Mouse (Mus musculus) embryonic facial prominence, embryonic 15.5 days (tissue): ENCODE results near the gene Gusb. TPM values are rescaled to one million over a fixed set of nuclear protein-coding genes. Genes with fewer than 3 reads are reported as not detected.

Experiments used
- ATAC-seq: fragments of 200-750 bp; cut with Nextera tagmentation; 2 replicates; pipeline ENCODE4 v1.8.0; 2017; ENCODE audit warnings: low read depth, moderate TSS enrichment; ENCODE audit not compliant: insufficient number of reproducible peaks, low FRiP score, low TSS enrichment
- H3K27ac ChIP-seq: fragments of 300-500 bp; sonication (generic); replicated peaks from 2 replicates; pipeline ENCODE4 v1.5.1; 2015; ENCODE audit warnings: mild to moderate bottlenecking, inconsistent platforms
- H3K27me3 ChIP-seq: fragments of 300-500 bp; sonication (generic); 2 replicates; pipeline ENCODE4 v1.6.1; 2015; ENCODE audit warnings: inconsistent platforms
- H3K36me3 ChIP-seq: fragments of 300-500 bp; sonication (generic); 2 replicates; pipeline ENCODE4 v1.6.1; 2015; ENCODE audit warnings: mild to moderate bottlenecking, inconsistent platforms
- H3K4me1 ChIP-seq: fragments of 300-500 bp; sonication (generic); 2 replicates; pipeline ENCODE4 v1.6.1; 2015; ENCODE audit warnings: inconsistent platforms
- H3K4me2 ChIP-seq: fragments of 300-500 bp; sonication (generic); replicated peaks from 2 replicates; pipeline ENCODE4 v1.6.1; 2015; ENCODE audit warnings: mild to moderate bottlenecking, inconsistent platforms
- H3K4me3 ChIP-seq: fragments of 300-500 bp; sonication (generic); replicated peaks from 2 replicates; pipeline ENCODE4 v1.5.1; 2015; ENCODE audit warnings: mild to moderate bottlenecking, inconsistent platforms
- H3K9ac ChIP-seq: fragments of 300-500 bp; sonication (generic); 2 replicates; pipeline ENCODE4 v1.6.1; 2015; ENCODE audit warnings: inconsistent platforms
- H3K9me3 ChIP-seq: fragments of 300-500 bp; sonication (generic); replicated peaks from 2 replicates; pipeline ENCODE4 v1.6.1; 2016; ENCODE audit warnings: inconsistent platforms
- WGBS: fragments of 180-500 bp; shearing (Covaris S2); methylation state at CpG from one replicate; pipeline ENCODE4 v1.1.7; 2015; 5-methylcytosine and 5-hydroxymethylcytosine counted together
- polyA plus RNA-seq: library from polyadenylated mRNA; unstranded; fragments of >200 nt; fragmentation: Nextera tagmentation; extraction: Ambion mirVana; gene quantifications from 2 replicates; pipeline ENCODE4 v1.2.1, GENCODE M21; 2015

The Gusb gene
- 46.7 and 47.7 TPM in 2 replicates for polyA plus RNA-seq

- H3K36me3 ChIP-seq: no peaks in the 10 kb centered on the region
- peak; percentile 86 for ATAC-seq
- H3K4me2 ChIP-seq: peak within 1 kb of the TSS; percentile 78
- WGBS: under 1% methylated on average over 39 of the region's 39 CpGs
- peak within 1 kb of the TSS; percentile 55 for H3K9ac ChIP-seq
- peak within 1 kb of the TSS; percentile 68 for H3K4me3 ChIP-seq
- H3K27ac ChIP-seq: peak within 1 kb of the TSS; percentile 68
- no peaks in the 10 kb centered on the region for H3K9me3 ChIP-seq
- no peaks in the 10 kb centered on the region for H3K27me3 ChIP-seq
- H3K4me1 ChIP-seq: peaks cover 6% of the 10 kb centered on the region
These were observed at the start of gene Gusb for GRCm38 (mm10) chr5:130002301-130003146. Gene Gusb, minus strand, starts transcription at chr5:130003049.

DNA sequence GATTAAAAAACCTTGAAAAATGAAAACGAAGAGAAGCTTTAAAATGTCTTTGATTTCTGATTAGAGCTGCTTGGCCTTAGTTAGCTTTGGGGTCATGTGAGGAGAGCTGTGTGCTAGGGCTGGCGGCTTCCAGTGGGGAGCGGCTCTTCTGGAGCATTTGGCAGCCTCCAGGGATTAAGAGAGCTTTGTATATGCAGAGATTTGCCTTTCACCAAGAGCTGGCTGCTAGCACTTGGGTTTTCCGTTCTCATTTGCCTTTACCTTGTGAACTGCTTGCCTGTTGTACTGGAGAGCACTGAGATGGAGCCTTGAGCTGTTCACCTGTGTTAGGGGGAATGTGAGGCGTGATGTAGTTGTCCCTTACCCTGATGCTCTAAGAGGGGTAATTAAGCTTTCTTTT is 49.7 kb upstream of the Gusb start:
- no peak overlapping the region for H3K27ac ChIP-seq
- no peak overlapping the region for H3K4me3 ChIP-seq
- H3K9ac ChIP-seq: no peak overlapping the region
- H3K36me3 ChIP-seq: peaks cover 21% of the 10 kb centered on the region
- ATAC-seq: no peak
- H3K4me1 ChIP-seq: peaks cover 12% of the 10 kb centered on the region
- no peak overlapping the region for H3K4me2 ChIP-seq
- WGBS: 60% methylated on average over 5 of the region's 5 CpGs
- H3K9me3 ChIP-seq: no peaks in the 10 kb centered on the region
- no peaks in the 10 kb centered on the region for H3K27me3 ChIP-seq

- no peak for ATAC-seq
- no peak overlapping the region for H3K4me3 ChIP-seq
- H3K27ac ChIP-seq: no peak overlapping the region
- no peak overlapping the region for H3K4me2 ChIP-seq
- H3K4me1 ChIP-seq: peaks cover 12% of the 10 kb centered on the region
- H3K27me3 ChIP-seq: no peaks in the 10 kb centered on the region
- no peaks in the 10 kb centered on the region for H3K9me3 ChIP-seq
- WGBS: 81% methylated on average over 15 of the region's 15 CpGs
- no peak overlapping the region for H3K9ac ChIP-seq
- H3K36me3 ChIP-seq: peaks cover 34% of the 10 kb centered on the region
These were observed 48.4 kb upstream of the Gusb start for GRCm38 (mm10) chr5:130051073-130051860.

DNA sequence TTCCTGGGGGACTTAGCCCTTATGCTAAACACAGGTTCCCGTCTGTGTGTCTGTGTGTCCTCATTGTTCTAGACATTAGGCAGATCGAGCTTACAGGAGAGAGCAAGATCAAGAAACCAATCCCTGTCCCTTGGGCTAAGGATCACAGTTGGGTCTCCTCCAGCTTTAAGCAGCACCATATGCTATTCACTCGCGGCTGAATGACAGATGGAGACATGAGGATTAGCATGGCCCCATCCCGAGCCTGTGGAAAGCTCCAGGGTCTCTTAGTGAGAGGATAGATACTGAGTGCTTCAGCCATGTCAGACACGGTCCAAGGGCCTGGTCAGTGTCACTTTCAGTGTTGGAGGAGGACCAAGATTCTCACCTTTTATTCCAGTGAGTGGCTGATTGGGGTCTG is 47.6 kb upstream of the Gusb start:
- ATAC-seq: no peak
- Histone ChIP-seq H3K4me1 (peaks cover 12% of the 10 kb centered on the region), H3K9me3 (no peaks in the 10 kb centered on the region), H3K27ac (no peak overlapping the region), H3K36me3 (peaks cover 35% of the 10 kb centered on the region), H3K9ac (no peak overlapping the region), H3K4me3 (no peak overlapping the region), H3K4me2 (no peak overlapping the region), H3K27me3 (no peaks in the 10 kb centered on the region)
- 48% methylated on average over 6 of the region's 6 CpGs for WGBS

GRCm38 (mm10) chr5:130048786-130049520 is 46.1 kb upstream of the Gusb start:
- no peak overlapping the region for H3K4me2 ChIP-seq
- peaks cover 12% of the 10 kb centered on the region for H3K4me1 ChIP-seq
- H3K27me3 ChIP-seq: no peaks in the 10 kb centered on the region
- H3K4me3 ChIP-seq: no peak overlapping the region
- no peaks in the 10 kb centered on the region for H3K9me3 ChIP-seq
- peak overlapping the region; percentile 58 for H3K27ac ChIP-seq
- H3K9ac ChIP-seq: no peak overlapping the region; the same call in 1 of the 2 replicates
- H3K36me3 ChIP-seq: peaks cover 39% of the 10 kb centered on the region
- no peak for ATAC-seq
- WGBS: 76% methylated on average over 15 of the region's 15 CpGs

DNA sequence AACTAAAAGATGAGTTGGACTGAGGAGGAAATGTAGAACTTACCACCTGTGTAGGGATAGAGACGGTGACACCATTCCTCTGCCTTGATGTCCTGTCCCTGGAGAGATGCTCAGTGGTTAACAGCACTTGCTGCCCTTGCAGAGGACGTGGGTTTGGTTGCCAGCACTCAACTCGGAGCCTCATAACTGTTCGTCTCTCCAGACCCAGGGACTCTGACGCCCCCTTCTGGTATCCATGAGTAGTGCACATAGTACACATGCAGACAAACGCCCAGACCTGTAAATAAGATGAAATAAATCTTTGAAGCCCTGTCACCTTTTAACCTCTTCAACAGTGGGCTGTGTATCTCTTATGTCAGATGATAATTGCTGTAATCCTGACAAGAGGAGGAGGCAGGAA is 44.2 kb upstream of the Gusb start:
- Histone ChIP-seq H3K27me3 (no peaks in the 10 kb centered on the region), H3K4me1 (peaks cover 12% of the 10 kb centered on the region), H3K4me3 (no peak overlapping the region), H3K9ac (no peak overlapping the region), H3K9me3 (no peaks in the 10 kb centered on the region), H3K36me3 (peaks cover 52% of the 10 kb centered on the region), H3K27ac (no peak overlapping the region), H3K4me2 (no peak overlapping the region)
- 77% methylated on average over 6 of the region's 6 CpGs for WGBS
- ATAC-seq: no peak

DNA sequence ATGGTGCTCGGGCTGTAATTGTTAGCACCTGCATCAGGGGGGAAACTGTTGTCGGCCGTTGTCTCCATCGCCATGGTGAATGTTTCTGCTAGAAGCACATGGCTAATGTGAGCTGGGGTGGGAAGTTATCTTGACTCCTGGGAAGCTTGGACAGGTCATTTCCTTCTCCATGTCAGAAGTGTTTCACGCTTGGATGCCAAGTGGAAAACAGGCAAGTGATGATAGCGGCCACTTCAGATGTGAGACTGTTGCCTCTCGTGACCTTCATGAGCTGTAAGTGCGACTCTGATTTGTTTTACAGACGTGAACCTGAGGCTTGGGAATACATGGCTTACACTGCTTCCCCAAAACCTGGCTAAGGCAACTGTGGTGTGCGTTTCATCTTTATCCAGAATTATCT is 43.7 kb upstream of the Gusb start:
- no peak overlapping the region for H3K27ac ChIP-seq
- H3K27me3 ChIP-seq: no peaks in the 10 kb centered on the region
- no peaks in the 10 kb centered on the region for H3K9me3 ChIP-seq
- no peak overlapping the region for H3K4me3 ChIP-seq
- WGBS: 80% methylated on average over 10 of the region's 10 CpGs
- no peak overlapping the region for H3K9ac ChIP-seq
- no peak for ATAC-seq
- H3K4me2 ChIP-seq: no peak overlapping the region
- peaks cover 12% of the 10 kb centered on the region for H3K4me1 ChIP-seq
- peaks cover 55% of the 10 kb centered on the region for H3K36me3 ChIP-seq

DNA sequence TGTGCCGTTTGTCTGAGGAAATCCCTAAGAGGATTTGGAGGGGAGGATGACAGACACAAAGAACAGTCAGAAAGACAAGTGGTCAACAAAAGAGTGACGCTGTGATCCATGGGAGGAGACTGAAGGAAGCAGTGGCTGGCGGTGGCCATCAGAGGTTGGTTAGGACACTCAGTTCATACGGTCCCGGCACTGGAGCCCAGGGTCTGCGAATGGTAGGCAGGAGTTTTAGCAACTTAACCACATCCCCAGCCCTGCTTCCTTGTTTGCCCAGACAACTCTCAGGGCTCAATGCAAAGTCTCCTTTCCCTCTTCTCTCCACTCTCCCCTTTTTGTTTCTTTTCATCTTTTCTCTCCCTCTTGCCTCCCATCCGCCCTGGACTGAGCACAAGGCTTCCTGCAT is 43.3 kb upstream of the Gusb start:
- Histone ChIP-seq H3K27me3 (no peaks in the 10 kb centered on the region), H3K4me2 (no peak overlapping the region), H3K4me3 (no peak overlapping the region), H3K4me1 (peaks cover 12% of the 10 kb centered on the region), H3K36me3 (peaks cover 53% of the 10 kb centered on the region), H3K27ac (no peak overlapping the region), H3K9ac (no peak overlapping the region), H3K9me3 (no peaks in the 10 kb centered on the region)
- WGBS: 76% methylated on average over 7 of the region's 7 CpGs
- no peak for ATAC-seq

- H3K4me1 ChIP-seq: peaks cover 6% of the 10 kb centered on the region
- H3K4me3 ChIP-seq: no peak overlapping the region
- WGBS: 68% methylated on average over 7 of the region's 7 CpGs
- H3K27me3 ChIP-seq: no peaks in the 10 kb centered on the region
- H3K4me2 ChIP-seq: no peak overlapping the region
- ATAC-seq: no peak
- no peaks in the 10 kb centered on the region for H3K9me3 ChIP-seq
- H3K9ac ChIP-seq: no peak overlapping the region
- peaks cover 60% of the 10 kb centered on the region for H3K36me3 ChIP-seq
- H3K27ac ChIP-seq: no peak overlapping the region
These were observed 41.4 kb upstream of the Gusb start for GRCm38 (mm10) chr5:130044201-130044695.

DNA sequence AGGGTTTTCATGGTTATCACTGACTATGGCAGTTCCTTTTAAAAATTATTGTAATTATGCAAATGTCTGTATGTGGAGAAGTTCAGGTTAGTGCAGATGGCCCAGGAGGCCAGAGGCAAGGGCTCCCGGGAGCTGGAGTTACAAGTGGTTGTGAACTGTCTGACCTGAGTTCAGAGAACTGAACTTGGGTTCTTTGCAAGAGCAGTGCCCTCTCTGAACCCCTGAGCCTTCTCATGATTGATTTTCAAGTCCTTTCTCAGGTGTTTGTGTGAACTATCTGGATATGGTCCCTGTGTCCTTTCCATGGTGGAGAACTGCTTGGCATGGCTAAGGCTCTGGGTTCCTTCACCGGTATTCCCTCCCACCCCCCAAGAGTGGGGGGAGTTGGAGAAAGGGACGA is 40.9 kb upstream of the Gusb start:
- H3K9ac ChIP-seq: no peak overlapping the region
- H3K27me3 ChIP-seq: no peaks in the 10 kb centered on the region
- no peaks in the 10 kb centered on the region for H3K9me3 ChIP-seq
- ATAC-seq: no peak
- H3K4me1 ChIP-seq: peaks cover 1% of the 10 kb centered on the region; the same call in 1 of the 2 replicates
- H3K4me2 ChIP-seq: no peak overlapping the region
- H3K4me3 ChIP-seq: no peak overlapping the region
- no peak overlapping the region for H3K27ac ChIP-seq
- WGBS: 78% methylated on average over 3 of the region's 3 CpGs
- peaks cover 60% of the 10 kb centered on the region for H3K36me3 ChIP-seq

DNA sequence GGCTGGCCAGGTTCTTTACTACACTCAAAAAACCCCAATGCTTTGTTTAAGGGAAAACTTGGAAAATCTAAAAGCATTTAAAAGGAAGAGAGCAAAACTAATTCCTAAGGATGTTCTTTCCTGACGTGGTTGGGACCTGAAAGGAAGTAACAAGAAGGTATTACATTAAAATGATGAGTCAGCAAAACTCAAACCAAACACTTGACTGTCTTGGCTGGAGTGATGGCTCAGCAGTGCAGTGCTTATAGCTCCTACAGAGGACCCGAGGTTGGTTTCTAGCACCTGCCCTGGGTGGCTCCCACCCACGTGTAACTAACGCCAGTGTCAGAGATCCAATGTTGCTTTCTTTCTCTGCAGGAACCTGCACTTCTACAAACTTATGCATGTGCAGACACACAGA is 38.4 kb upstream of the Gusb start:
- H3K9ac ChIP-seq: no peak overlapping the region
- H3K27me3 ChIP-seq: no peaks in the 10 kb centered on the region
- H3K9me3 ChIP-seq: no peaks in the 10 kb centered on the region
- no peaks in the 10 kb centered on the region for H3K4me1 ChIP-seq
- no peak overlapping the region for H3K4me2 ChIP-seq
- no peak for ATAC-seq
- no peak overlapping the region for H3K27ac ChIP-seq
- WGBS: 81% methylated on average over 4 of the region's 4 CpGs
- H3K36me3 ChIP-seq: peaks cover 55% of the 10 kb centered on the region
- H3K4me3 ChIP-seq: no peak overlapping the region
